Comparison of ENCODE assay signal across 35 mouse cellular contexts in genomic region chr16:38255927-38256326, GRCm38 (mm10). TPM values are rescaled to one million over a fixed set of nuclear protein-coding genes. Genes with fewer than 3 reads are reported as not detected.
"Had no signal": no experiment of that assay in that cellular context is flagged by ENCODE, and none has a peak within 500 bp of the region (broad histone marks: within the 10 kb centered on the region; RNA-seq: fewer than 3 reads in every experiment).

No protein-coding gene starts in this region.

- H3K27me3 ChIP-seq: forebrain, embryonic 15.5 days; heart, embryonic 13.5 days; heart, embryonic 15.5 days; hindbrain, embryonic 13.5 days; hindbrain, embryonic 15.5 days; kidney, embryonic 15.5 days; limb, embryonic 13.5 days; limb, embryonic 15.5 days had no signal

- H3K4me3 ChIP-seq: forebrain, embryonic 15.5 days; heart, embryonic 13.5 days; heart, embryonic 15.5 days; hindbrain, embryonic 13.5 days; hindbrain, embryonic 15.5 days; kidney, embryonic 15.5 days; limb, embryonic 13.5 days; limb, embryonic 15.5 days; liver, embryonic 12.5 days had no signal

- H3K9me3 ChIP-seq: forebrain, embryonic 15.5 days; heart, embryonic 13.5 days; heart, embryonic 15.5 days; hindbrain, embryonic 13.5 days; hindbrain, embryonic 15.5 days; kidney, embryonic 15.5 days; limb, embryonic 13.5 days; limb, embryonic 15.5 days; liver, embryonic 12.5 days had no signal

- ATAC-seq: forebrain, embryonic 15.5 days; forebrain, postnatal 0 days; hindbrain, postnatal 0 days; intestine, embryonic 16.5 days; liver, embryonic 12.5 days had no signal

- DNase-seq: forebrain, postnatal 0 days; gastrocnemius, postnatal 14 days; gastrocnemius, postnatal 36 days; heart, adult 18-20 months; heart, postnatal 14 days; heart, postnatal 36 days; layer of hippocampus, adult 9-11 months; layer of hippocampus, postnatal 36 days; left cerebral cortex, postnatal 4 days; lung, adult 18-20 months had no signal

- H3K9ac ChIP-seq: forebrain, embryonic 15.5 days; forebrain, postnatal 0 days; heart, embryonic 13.5 days; heart, embryonic 15.5 days; hindbrain, embryonic 13.5 days; hindbrain, embryonic 15.5 days; kidney, embryonic 15.5 days; limb, embryonic 13.5 days; limb, embryonic 15.5 days; liver, embryonic 12.5 days; liver, embryonic 14.5 days had no signal

- H3K4me1 ChIP-seq: forebrain, embryonic 15.5 days; heart, embryonic 13.5 days; heart, embryonic 15.5 days; hindbrain, embryonic 13.5 days; hindbrain, embryonic 15.5 days; kidney, embryonic 15.5 days; limb, embryonic 13.5 days; limb, embryonic 15.5 days; liver, embryonic 12.5 days had no signal

- H3K27ac ChIP-seq: forebrain, embryonic 15.5 days; heart, embryonic 13.5 days; heart, embryonic 15.5 days; hindbrain, embryonic 13.5 days; hindbrain, embryonic 15.5 days; hindbrain, postnatal 0 days; kidney, embryonic 15.5 days; limb, embryonic 13.5 days; limb, embryonic 15.5 days; liver, embryonic 12.5 days; liver, embryonic 14.5 days had no signal

- H3K36me3 ChIP-seq: forebrain, embryonic 15.5 days; heart, embryonic 13.5 days; heart, embryonic 15.5 days; hindbrain, embryonic 13.5 days; hindbrain, embryonic 15.5 days; kidney, embryonic 15.5 days; limb, embryonic 13.5 days; limb, embryonic 15.5 days; liver, embryonic 12.5 days had no signal

- H3K4me2 ChIP-seq: forebrain, embryonic 15.5 days; heart, embryonic 11.5 days; heart, embryonic 13.5 days; heart, embryonic 15.5 days; hindbrain, embryonic 13.5 days; hindbrain, embryonic 15.5 days; kidney, embryonic 15.5 days; limb, embryonic 13.5 days; limb, embryonic 15.5 days; liver, embryonic 12.5 days had no signal

RNA-seq across cellular contexts. Expression of gene Nr1i2, which starts 38.7 kb away (rescaled TPM):
- total RNA-seq: forebrain, postnatal 0 days; gastrocnemius, adult 8-10 months; gastrocnemius, postnatal 14 days; gastrocnemius, postnatal 36 days; heart, adult 18-20 months; heart, adult 8-10 months; heart, postnatal 14 days; heart, postnatal 36 days; hematopoietic stem cell, adult 5-6 weeks; hindbrain, postnatal 0 days; layer of hippocampus, adult 18-20 months; layer of hippocampus, adult 8-10 months; layer of hippocampus, postnatal 14 days; layer of hippocampus, postnatal 36 days; left cerebral cortex, adult 18-20 months; left cerebral cortex, postnatal 10 days; left cerebral cortex, postnatal 25 days; left cerebral cortex, postnatal 4 days had no signal
- polyA plus RNA-seq: forebrain, embryonic 15.5 days; forebrain, postnatal 0 days; heart, embryonic 13.5 days; heart, embryonic 15.5 days; heart, postnatal 0 days; hindbrain, embryonic 11.5 days; hindbrain, embryonic 13.5 days; hindbrain, embryonic 15.5 days; limb, embryonic 11.5 days; limb, embryonic 13.5 days; limb, embryonic 15.5 days had no signal
